Mouse (Mus musculus) ES-Bruce4 (cell line): ENCODE measurements around the gene Wfdc1.

Source experiments
- CTCF ChIP-seq: IDR thresholded peaks from one replicate; pipeline ENCODE4 v1.8.1; 2011; ENCODE audit warnings: low read depth, low read length
- EP300 ChIP-seq: IDR thresholded peaks from 2 replicates; pipeline ENCODE4 v1.6.1; 2011; ENCODE audit warnings: low read depth, low read length; ENCODE audit not compliant: insufficient read depth
- POLR2A ChIP-seq: IDR thresholded peaks from one replicate; pipeline ENCODE4 v1.8.1; 2011; ENCODE audit warnings: low read length; ENCODE audit not compliant: insufficient read depth

DNA sequence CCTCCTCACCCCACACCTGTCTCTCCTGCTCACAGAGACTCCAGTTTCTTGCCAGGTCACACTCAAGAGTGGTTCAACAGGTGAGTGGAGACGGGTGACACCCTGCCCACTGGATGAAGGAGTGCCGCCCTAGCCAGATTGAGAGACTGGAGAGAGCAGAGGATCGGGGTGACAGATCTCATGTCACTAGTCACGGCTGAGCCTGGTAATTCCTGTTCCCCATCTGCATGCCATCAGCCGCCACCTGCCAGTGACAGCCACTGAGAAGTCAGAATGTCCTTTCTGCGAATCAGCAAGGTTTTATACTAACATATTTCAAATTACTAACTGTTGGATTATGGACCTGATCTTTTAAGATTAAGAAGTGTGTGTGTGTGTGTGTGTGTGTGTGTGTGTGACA, 24.4 kb downstream of the Wfdc1 start:
- TF ChIP-seq POLR2A (no peak), EP300 (no peak), CTCF (no peak)
